Mouse (Mus musculus): Measurements from ENCODE around the gene Rnd2.

- no peak for TF ChIP-seq CTCF (IDR thresholded peaks at IDR 0.05; ENCODE audit: control insufficient read depth, insufficient read depth, low read length)
- 0 out of 2 replicates have a peak, but pooled peaks have one; percentile 3 for TF ChIP-seq POLR2A (IDR thresholded peaks at IDR 0.05; ENCODE audit: borderline replicate concordance, control insufficient read depth, low read depth, low read length)
Observed at GRCm38 (mm10) chr11:101462141-101462540, 2.7 kb upstream of the Rnd2 start.

Measured in bone marrow, adult 2 months (tissue).